Mouse (Mus musculus) gastrocnemius, adult 18-20 months (tissue): ENCODE data around the gene Rps19bp1. TPM values are rescaled to one million over a fixed set of nuclear protein-coding genes. Genes with fewer than 3 reads are reported as not detected.

Experiments used
- DNase-seq: peaks from one replicate; pipeline ENCODE4 v3.0.0; 2021; ENCODE audit warnings: low spot score
- long read RNA-seq, 2 experiments: library from polyadenylated mRNA; stranded (forward); transcript quantifications; one replicate each; pipeline ENCODE4 v2.0.0; 2021
- total RNA-seq, 2 experiments: library from RNA; stranded (reverse); gene quantifications; 2 replicates each; pipeline ENCODE4 v1.2.3; 2021

Gene Rps19bp1
- 10 to 100 TPM; 10.8 to 15.3 TPM for total RNA-seq
- long read RNA-seq, experiment 1, transcript Rps19bp1-201 (4 exons, 838 nt), result major isoform, 21 of 24 reads
- long read RNA-seq, experiment 1, partial matches to known transcripts, result 0 of 24 reads
- long read RNA-seq, experiment 1, other reads (novel, unspliced or antisense), result 3 of 24 reads
- long read RNA-seq, experiment 2, transcript Rps19bp1-201 (4 exons, 838 nt), result major isoform, 12 of 15 reads
- long read RNA-seq, experiment 2, partial matches to known transcripts, result 1 of 15 reads
- long read RNA-seq, experiment 2, other reads (novel, unspliced or antisense), result 1 of 15 reads

DNA sequence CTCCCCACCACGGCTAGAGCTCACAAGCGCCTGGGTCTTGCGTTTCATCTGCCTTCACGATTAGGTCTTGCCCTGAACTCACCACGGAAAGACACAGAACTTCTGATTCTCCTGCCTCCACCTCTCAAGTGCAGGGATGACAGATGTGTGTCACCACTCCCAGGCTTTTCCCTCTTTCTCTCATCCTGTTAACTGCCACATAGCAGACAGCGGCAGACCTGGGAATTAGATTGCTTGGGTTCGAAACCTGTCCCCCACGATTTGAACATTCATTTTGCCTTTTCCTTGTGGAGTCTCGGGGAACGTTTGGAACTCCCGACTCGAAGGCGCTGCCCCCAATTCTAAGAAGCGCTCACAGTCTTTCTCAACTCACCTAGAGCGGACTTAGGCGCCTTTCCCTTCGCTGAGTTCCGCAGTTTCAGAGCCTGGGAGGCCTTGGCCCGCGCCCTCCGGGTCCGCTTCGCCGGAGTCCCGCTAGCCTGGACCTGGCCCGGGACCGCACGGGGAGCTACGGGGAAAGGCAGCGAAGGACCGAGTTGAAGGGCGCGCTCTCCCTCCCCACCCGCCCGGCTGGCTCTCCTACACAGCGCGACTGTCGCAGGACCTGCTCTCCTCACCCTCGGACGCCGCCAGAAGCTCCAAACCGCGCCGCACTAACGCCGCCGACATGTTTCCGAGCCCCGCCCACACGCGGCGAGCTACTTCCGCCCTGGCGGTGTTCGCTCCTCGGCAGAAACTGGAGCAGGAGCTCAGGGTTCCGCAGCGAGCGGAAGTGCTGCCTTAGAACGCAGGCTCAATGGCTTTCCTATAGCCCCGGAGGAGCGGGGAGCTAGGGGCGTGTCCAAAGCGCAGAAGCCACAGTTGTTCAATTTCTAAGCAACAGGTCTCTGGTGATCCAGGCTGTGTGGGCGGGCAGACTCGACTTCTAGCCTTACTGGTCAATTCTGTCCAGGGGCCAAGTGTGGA, at the start of gene Rps19bp1:
Gene Rps19bp1, minus strand, starts transcription at position 706 of the 966 bp plus-strand sequence.
- peak; percentile 87 for DNase-seq

DNA sequence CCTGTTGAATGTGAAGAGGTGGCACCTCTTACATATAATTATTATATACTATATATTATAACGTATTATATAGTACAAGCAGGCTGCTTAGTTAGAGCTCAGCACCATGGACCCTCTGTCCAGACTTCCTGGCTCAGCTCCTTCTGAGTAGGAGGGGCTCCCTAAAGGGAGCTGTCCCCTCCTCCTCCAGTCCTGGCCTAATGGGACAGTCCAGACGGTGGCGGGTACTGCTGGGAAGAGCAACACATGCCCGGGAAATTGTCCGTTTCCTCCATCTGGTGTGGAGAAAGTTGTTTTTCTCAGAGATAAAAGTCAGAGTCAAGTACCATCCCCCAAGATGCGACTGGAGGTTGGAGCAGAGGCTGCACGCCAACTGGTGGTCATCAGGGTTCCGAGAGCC, 42.0 kb upstream of the Rps19bp1 start:
- DNase-seq, result no peak

DNA sequence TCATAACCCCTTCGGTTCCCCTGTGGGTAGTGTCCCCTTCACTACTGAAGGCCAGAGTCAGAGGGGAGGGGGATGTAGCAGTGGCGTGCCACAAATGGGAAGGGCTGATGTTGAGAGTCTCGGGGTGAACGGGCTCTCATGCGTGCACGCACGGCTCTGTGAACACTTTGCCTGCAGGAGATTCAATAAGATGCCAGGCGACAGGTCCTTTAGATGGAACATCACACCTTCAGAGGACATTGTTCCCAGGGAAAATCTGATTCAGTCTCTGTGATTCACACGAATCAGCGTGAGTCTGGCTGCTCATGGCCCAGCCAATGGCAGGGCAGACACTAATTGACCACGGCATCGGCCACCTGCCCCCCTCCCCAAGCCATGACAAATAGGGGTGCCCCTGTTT, 40.1 kb upstream of the Rps19bp1 start:
- DNase-seq, result no peak

DNA sequence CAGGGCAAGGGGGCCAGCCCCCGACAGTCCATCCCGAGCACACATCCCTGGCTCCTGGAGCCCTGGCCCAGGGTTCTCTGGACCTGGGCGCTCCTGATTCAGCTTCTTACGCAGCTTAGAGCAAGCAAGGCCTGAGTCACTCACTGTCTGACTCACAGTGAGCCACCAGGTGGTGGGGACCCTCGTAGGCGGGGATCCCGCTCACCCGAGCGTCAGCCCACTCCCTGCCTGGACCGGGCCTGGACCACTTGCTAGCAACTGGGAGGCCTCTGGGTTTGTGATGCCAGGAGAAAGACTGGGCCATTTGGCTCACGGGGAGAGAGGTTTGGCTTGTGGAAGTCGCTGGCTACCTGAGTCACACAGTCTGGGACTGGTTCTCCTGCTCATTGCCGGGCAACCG, 39.7 kb upstream of the Rps19bp1 start:
- DNase-seq, result no peak

DNA sequence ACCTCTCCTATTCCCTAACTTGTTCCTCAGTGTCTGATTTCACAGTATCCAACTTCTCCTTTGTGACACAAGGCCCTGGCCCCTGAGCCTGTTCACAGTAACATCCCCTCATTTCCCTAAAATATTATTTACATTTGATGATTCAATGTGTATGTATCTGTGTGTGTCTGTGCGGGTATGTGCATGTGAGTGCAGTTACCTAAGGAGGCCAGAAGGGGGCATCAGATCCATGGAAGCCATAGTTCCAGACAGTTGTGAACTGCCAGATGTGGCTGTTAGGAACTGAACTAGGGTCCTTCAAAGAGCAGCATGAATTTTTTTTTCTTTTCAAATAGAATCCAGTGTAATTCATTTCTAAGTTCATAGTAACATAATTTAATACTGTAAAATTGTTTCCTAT, 33.0 kb upstream of the Rps19bp1 start:
- no peak for DNase-seq

DNA sequence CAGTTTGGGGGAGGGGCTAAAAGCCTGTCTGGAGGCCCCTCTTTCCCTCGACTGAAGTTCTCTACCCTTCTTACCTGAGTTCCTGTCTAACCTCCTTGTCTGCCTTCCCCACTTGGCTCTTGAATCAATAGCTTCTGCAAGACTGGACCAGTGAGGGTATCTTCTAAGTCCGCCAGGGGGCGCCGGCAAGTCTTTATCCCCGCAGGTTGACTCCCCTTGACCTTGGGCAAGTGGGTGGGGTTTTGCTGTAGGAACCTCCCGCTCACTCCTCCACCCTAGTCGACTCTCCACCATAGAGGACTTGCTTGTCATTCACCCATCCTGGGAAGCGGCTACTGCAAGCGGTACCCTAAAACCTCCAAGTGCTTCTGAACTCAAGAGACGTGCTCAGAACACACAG, 25.3 kb upstream of the Rps19bp1 start:
- peak; percentile 56 for DNase-seq

DNA sequence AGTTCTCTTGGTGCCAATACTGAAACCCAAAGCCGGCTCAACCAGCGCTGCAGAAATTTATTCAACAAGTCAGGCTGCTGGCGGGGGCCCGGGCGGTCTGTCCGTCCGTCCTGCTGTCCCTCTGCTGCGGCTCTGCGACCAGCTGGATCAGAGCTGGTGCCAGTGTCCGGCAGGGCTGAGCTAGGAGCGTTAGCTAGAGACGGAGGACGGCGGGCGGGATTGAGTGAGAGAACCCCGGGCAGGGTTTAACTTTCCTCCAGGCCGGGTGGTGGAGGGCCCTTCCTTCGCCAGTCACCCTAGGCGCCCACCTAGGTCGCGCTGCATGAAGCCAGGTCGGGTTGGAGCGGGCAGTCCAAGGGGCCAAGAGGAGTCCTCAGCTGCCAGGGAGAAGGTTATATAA, 23.9 kb upstream of the Rps19bp1 start:
- no peak for DNase-seq

DNA sequence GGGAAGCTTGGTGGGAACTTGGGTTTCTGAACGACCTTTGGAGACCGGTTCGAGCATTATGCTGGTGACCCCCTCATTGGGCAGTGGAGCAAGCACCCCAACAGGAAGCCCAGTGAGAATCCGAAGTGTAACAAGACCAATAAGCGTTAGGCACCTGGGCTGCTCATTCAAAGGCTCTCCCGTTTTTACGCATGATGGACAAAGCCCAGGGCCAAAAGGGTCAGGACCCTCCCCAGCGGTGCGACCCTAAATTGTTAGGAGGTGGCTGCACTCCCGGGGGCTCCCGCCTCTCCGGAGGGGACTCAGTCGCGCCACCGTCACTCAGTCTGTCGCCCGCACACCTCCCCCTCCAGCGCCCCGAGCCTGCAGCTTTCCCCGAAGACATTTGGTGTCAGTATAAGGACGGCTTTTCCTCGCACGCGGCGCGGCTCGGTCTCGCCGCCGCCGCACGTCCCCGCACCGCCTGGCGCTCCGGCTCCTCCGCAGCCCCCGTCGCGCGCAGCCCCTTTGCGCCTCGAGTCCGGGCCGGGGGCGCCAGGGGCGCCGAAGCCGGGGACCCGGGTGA, 22.8 kb upstream of the Rps19bp1 start, which contains the start of gene Cacna1i:
Gene Cacna1i, plus strand, starts transcription at position 388 of the 565 bp plus-strand sequence.
- DNase-seq, result no peak

DNA sequence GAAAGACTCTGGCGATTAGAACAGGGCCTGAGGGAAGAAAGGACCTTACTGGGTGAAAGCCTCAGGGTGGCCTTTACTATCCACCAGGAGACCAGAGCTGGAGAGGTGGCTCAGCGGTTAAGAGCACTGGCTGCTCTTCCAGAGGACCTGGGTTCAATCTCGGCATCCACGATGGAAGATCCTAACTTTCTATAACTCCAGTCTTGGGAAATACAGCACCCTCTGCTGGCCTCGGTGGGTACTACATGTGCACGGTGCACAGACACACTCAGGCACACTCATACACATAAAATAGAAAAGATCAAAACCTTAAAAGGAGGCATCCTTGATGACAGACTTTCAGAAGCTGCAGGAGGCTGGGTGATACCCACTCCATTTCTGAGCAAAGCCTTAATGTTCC, 16.5 kb upstream of the Rps19bp1 start:
- no peak for DNase-seq

DNA sequence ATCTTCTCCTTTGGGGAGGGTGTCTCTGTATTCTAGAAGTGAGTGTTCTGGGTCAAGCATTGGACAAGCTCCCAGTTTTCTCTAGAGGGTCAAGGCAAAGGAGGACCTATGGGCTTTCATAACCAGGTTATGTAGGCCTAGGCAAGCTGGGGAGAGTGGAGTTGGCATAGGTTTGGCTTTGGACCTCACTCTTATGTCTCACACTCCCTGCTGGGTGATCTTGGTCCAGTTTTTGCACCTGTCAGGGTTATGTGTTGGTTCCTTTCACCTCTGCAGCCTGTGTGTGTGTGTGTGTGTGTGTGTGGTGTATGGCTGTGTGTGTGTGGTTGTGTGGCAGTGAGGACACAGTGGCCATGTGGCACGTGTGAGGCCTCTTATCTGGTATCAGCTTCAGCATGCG, 14.9 kb upstream of the Rps19bp1 start:
- no peak for DNase-seq

DNA sequence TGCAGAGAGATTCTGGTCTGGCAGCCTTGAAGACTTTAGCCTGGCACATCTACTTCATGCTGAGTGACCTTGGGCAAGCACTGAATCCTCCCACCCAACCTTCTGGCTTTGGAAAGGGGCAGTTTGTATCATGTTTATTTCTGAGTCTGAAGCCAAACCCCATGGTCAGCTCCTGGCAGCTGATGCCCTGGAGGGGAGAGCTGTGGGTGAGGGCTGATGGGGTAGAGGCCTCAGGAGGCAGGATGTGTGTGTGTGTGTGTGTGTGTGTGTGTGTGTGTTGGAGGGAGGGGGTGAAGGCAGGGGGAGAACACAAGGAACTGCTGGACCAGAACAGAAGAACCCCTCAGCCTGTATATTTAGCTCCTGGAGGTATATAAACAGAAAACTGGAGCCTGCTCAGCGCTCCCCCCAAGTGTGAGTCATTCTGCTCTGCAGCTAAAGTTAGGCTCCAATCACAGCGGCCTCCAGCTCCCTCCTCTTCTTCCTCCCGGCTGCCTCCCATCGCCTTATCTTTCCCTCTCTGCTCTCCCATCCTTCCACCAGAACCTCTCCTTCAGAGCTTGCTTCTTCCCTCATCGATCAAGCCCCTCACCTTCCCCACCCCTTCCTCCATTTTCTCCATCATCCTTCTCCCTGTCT, 14.1 kb upstream of the Rps19bp1 start:
- no peak for DNase-seq

DNA sequence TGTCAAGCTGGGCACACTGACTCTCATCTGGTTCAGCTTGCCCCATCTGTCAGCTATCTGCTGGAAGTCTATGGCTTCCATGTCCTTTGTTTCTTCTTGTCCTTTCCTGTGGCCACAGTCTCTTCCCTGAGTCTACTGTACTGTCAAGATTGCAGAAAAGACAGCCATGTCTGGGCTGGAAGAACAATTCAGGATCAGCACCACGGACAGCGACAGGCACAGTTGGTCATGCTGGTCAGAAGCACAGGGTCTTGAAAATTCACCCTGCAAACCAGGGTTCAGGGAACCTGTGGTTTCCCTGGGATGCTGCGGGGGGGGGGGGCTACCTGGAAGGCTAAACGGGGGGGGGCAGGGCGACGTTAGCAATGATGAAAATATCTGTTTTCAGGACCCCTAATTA, 13.5 kb upstream of the Rps19bp1 start:
- peak; percentile 34 for DNase-seq

DNA sequence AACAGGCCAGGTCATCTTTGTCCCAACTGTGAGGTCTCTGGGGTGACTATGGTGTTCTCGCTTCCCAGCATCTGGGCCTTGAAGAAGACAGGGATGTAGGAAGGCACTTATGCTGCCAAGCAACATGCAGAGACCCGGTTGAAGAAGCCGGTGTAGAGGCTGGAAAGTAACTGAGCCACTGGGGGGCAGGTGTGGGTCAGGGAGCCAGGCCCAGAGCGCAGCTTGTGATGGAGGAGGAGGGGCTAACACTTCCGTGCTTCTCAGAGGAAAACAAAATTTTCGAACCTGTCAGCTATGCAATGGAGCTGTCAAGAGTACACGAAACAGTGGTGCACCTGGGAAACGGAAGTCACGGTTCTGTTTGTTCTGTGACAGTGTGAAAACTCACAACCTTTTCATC, 13.0 kb upstream of the Rps19bp1 start:
- no peak for DNase-seq

DNA sequence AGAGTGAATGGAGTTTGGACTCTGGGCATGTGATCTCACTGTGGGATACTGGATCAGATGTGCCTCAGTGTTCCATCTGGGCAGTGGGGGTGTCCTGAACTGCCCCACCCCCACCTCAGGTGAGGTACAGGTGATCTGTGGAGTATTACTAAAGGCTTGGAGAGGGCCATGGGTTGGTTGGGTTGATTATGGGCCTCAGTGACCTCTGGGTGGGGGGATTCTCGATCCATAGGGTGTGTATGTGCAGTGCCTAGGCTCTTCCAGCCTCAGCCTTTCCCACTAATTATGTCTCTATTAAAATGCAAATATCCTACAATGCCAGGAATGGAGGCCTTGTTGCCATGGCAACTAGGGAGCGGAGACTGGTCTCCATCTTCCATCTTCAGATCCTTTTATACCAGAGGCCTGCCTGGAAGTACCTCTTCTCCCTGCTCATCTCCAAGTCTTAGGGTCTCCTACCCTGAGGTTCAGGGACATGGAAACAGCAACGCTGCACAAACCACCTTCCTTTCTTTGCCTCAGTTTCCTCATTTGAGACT, 7.8 kb upstream of the Rps19bp1 start:
- no peak for DNase-seq

DNA sequence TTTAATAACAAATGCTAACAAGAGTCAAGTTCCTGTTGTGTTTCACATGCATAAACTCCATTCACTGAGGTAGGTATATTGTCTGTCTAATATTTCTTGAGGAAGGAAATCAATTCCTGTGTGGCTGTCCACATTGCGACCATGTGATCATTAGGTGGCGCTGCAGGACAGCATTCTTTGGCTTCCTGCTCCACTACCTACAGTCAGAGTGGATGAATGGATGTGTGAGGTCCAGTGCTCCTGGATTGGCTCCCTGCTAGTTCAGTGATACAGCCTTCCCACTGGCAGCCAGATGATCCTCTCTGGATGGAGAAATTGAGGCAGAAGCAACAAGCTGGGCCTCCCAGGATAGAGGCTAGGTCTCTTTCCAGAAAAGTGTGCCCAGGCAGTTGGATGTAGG, 2.2 kb upstream of the Rps19bp1 start:
- DNase-seq, result peak; percentile 72

DNA sequence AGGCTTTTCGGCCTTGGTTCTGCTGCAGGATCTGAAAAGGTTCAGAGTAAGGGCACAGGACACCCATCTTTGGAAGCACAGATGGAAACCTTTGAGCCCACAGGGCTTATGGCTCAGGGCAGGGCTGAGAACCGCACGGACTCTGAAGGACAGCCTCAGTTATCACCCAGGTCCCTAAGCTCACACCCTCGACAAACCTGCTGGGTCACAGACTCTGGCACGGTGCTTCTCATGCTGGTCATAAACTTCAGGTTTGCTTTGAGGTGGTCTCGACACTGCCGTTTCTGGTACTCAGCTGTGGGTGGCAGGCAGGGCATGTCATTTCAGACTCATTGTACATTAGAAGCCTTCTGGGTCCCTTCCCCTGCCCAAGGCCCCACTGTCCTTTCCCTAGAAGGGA, 3.0 kb downstream of the Rps19bp1 start:
- DNase-seq, result no peak

DNA sequence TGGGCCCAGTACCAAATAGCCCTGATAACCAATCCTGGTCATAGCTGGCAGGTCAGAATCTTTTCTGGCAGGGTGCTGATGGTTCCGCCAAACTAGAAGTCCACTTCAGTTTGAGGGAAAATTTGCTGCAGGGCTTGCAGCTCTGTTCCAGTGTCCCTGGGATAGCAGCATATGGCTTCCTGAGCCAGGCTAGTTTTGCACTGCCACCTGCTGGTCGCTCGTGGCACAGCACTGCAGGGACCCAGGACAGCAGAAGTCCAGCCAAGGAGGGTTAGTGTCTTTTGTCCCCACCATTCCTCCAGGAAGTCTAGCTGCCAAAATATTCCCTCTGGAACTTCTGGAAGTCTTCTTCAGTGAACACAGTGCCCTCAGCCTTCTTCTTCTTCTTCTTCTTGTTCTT, 3.4 kb downstream of the Rps19bp1 start:
- DNase-seq, result peak; percentile 85

DNA sequence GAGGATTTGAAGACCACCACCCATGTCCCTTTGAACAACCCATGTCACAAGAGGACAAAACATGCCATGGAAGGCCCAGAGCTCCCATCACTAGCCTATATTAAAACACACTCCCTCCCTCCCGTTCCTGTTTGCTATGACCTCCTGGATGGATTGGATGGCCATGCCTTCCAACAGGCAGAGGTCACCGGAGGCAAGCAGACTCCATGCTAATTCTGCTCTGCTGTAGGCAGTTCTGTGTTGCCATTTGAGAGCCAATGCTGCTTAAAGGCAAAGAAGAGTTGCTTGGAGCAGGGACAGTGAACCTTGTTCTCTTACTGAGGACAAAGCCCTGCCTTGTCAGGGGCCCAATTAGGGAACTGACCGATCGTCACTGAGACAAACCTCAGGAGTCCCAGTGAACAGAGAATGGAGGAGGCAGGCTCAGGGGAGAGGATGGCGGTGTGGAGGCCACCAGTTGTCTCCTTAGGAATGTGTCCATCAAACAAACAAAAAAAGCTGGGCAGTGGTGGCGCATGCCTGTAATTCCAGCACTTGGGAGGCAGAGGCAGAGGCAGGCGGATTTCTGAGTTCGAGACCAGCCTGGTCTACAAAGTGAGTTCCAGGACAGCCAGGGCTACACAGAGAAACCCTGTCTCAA, 4.6 kb downstream of the Rps19bp1 start:
- DNase-seq, result peak; percentile 26

DNA sequence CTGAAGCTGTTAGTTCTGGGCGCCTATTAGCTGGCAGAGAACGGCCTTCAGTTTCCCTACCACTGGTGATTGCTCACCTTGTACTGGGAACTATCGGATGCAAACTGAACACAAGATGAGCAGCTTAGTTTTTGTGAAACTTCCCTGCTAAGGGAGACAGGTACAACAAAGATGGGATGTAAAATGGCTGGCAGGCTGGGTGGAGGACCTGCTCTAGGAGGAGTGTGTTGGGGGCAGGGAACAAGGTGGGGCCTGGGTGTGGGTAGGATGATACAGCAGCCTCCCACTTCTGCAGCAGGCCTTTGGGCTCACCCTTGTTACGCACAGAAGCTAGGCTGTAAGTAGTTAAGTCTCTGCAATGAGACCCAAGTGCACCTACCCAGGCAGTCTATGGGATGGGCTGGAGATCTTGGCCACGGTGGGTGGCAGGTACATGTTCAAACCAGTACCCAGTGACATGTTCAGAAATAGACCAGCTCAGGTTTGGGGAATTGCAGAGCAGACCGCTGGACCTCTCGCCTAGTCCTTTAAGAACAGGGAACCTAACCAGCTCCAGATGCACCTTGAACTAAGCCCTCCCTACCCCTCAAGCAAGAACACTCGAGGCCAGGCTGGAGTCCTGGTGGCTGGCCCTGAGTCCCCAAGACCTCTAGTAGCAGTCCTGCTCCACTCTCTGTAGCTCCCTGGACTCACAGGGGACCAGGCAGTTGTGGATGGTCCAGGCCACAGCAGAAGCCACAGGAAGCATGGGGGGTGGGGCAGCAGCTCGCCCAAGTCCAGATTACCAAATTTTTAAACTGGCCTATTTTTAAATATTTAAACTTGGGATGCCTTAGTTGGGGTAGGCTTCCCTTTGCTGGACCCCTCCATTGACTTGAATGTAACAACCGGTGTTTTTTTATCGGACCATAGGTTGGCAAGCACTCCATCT, 5.6 kb downstream of the Rps19bp1 start:
- peak; percentile 12 for DNase-seq
